Mouse (Mus musculus): ENCODE results near the gene Tbc1d22a.
"Not testable (repeated sequence)": the region's sequence is repeated elsewhere in the genome, so short reads cannot be mapped to it uniquely, and the experiment has no call there.

The Tbc1d22a gene

DNA sequence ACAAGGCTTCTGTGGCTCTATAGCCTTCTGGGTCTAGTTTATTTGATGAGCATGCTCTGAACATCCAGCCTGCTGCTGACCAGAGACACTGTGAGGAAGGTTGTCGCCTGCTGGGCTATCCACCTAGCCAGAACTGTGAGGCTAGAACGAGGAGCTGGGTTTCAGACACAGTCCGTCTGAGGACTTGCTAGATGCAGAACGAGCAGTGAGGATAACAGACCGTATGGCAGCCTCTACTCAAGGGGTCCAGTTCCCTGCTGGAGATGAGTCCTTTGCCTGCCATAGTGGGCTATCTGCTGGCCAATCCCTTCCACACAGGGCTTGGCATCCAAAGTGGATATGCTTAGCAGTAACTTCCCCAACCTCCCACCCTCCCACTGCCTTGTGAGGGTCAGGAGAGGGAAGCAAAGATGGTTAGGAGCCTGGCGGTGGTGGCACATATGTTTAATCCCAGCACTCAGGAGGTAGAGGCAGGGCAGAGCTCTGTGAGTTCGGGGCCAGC is 10.9 kb upstream of the Tbc1d22a start:
- in situ Hi-C loops (cut with MboI): loop anchor here (5.0 kb wide), 1 partner anchor 66 kb away; no protein-coding TSS in a partner anchor

- in situ Hi-C loops (cut with MboI): loop anchor here (5.0 kb wide), 1 partner anchor 67 kb away; no protein-coding TSS in a partner anchor
Observed at GRCm38 (mm10) chr15:86203942-86204561, 10.2 kb upstream of the Tbc1d22a start.

GRCm38 (mm10) chr15:86205300-86205699 is 9.0 kb upstream of the Tbc1d22a start:
- in situ Hi-C loops (cut with MboI): no loop called here

- in situ Hi-C loops (cut with MboI): no loop called here
Observed at GRCm38 (mm10) chr15:86206385-86206784, 7.9 kb upstream of the Tbc1d22a start.

GRCm38 (mm10) chr15:86212193-86212592 is 2.1 kb upstream of the Tbc1d22a start:
- in situ Hi-C loops (cut with MboI): not testable (repeated sequence)

GRCm38 (mm10) chr15:86214549-86215201 is 416 bp downstream of the Tbc1d22a start:
- in situ Hi-C loops (cut with MboI): no loop called here

DNA sequence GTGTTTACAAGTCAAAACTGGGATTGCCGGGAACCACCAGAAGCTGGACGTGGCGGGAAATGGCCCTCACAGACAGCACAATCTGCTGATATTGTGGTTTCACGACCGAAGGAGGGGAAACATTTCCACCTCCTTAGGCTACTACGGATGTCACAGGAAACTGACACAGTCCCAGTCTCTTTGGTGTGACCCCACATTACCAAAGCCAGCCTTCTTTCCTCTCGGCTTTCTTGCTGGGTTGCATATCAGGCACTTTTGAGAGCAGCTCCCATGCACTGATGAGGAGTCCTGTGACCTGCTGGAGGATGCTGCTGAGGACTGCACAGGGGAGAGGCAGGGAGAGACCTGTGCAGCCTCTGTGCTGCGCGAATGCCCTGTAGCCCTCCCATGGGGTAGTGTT is 2.4 kb downstream of the Tbc1d22a start:
- in situ Hi-C loops (cut with MboI): not testable (repeated sequence)

DNA sequence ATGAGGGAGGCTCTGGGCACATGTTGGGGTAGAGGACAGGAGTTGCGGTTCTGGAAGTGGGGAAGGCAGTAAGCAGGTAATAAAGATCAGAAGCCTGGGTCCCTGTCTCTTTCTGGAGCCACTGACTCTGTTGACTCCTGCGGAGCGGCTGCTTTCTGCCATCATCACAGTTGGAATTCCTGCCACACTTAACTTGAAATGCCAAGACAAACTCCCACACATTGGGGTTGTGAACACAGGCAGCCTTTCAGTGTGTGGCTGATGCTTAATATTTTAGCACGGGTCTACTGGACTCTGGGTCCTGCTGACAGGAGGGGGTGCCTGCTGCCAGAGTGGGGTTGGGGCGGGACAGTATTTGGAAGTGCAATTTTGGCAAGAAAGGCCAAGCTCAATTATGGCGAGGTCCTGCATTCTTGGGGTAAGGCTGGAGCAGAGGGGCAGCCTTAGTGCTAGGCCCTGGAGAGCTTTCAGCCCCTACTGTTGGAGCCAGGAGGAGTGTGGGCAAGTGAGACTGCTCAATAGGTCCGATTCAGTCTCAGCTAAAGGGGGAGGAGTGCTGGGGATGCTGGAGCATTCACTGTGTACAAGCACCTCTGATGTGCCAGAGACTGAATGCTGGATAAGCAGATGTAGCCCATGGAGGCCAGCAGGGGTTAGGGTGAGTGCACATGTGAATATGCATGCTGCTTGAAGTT is 5.4 kb downstream of the Tbc1d22a start:
- in situ Hi-C loops (cut with MboI): no loop called here

GRCm38 (mm10) chr15:86220229-86220630 is 6.0 kb downstream of the Tbc1d22a start:
- in situ Hi-C loops (cut with MboI): no loop called here

DNA sequence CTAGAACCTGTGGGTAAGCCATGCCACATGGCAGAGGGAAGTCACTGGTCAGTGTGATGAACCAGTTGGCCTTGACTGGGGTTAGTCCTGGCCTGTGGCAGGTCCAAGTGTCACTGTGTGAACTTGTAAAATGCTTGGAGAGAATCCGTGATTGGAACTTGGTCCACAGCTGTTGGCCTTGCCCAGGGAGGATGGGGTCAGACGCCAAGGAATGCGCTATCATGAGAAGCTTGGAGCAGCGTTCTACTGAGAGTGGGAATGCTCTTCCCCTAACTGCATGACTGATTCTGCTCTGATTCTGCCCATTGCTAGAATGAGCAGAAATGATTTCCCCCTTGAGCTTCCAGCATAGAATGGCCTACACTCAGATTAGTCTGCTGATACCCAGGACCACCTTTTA is 6.5 kb downstream of the Tbc1d22a start:
- in situ Hi-C loops (cut with MboI): no loop called here

DNA sequence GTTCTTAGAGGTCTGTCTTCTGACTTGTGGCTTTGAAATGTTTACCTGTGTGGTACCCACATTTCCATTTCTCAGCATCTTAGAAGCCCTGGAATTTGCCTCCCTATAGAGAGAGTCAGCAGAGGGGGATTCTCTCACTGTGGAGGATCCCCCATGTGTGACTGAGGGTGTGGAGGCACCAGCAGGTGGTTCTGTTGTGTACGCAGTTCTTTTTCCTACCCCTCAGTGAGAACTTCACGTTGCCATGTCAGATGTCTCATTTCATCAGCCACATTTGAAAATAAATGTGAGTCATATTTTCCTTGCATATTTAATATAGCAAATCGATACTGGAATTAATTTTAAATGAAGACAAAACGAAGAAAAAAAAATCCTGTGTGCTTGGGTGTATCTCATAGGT is 7.1 kb downstream of the Tbc1d22a start:
- in situ Hi-C loops (cut with MboI): no loop called here

DNA sequence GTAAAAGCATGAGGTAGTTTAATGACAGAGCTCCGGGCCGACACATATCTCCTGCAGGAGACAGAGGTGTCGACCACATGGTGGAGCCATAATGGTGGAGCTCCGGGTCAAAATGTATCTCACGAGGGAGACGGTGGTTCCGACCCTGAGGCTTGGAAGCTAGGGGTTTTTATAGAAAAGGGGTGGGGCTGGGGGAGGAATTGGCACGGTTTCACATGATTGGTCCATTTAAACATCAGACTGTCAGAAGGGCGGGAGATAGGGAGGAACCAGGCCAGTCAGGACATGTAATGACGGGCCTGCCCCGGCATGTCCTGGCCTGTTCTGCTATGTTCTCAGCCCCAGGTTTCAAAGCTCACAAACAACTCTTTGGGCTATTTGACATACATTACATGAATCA is 7.6 kb downstream of the Tbc1d22a start:
- in situ Hi-C loops (cut with MboI): not testable (repeated sequence)

GRCm38 (mm10) chr15:86224972-86225551 is 10.8 kb downstream of the Tbc1d22a start:
- in situ Hi-C loops (cut with MboI): no loop called here

- in situ Hi-C loops (cut with MboI): no loop called here
Observed at GRCm38 (mm10) chr15:86226221-86226620, 12.0 kb downstream of the Tbc1d22a start.

DNA sequence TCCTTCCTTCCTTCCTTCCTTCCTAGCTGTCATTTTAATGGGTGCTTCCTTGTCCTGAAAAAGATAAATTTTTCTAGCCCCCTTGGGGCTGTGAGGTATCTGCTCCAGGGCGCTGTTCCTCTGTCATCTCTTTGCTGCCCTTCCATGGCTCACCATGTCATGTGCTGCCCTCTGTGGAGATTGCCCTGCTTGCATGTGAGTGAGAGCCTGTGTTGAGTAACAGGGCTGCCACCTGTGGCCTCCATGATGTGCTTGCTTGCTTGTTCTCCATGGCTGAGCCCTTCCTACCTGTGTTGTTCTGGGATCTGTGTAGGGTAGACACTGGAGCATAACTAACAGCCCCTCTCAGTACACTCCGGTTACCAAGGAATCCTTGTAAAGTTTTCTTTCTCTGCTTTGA is 12.7 kb downstream of the Tbc1d22a start:
- in situ Hi-C loops (cut with MboI): no loop called here

- in situ Hi-C loops (cut with MboI): no loop called here
Observed at GRCm38 (mm10) chr15:86228186-86228585, 13.9 kb downstream of the Tbc1d22a start.

- in situ Hi-C loops (cut with MboI): no loop called here
Observed at GRCm38 (mm10) chr15:86229088-86229487, 14.8 kb downstream of the Tbc1d22a start.

DNA sequence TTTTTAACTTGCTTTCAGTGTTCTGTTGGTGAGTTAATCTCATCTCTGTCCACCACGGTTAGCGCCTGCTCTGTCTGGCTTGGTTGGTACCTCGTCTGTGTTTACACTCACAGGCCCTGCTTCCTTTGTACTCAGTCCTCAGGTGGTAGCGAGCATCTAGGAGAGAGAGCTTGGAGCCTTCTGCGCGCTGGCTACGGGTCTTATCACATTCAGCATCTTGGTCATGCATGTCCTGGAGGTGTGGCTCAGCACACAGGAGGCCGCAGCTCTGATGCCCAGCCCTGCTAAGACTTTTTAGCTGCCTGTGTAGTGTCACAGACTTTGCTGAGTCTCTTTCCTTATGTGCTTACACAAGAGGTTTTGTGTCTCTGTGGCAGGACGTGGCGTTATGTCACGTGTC is 15.4 kb downstream of the Tbc1d22a start:
- in situ Hi-C loops (cut with MboI): no loop called here

DNA sequence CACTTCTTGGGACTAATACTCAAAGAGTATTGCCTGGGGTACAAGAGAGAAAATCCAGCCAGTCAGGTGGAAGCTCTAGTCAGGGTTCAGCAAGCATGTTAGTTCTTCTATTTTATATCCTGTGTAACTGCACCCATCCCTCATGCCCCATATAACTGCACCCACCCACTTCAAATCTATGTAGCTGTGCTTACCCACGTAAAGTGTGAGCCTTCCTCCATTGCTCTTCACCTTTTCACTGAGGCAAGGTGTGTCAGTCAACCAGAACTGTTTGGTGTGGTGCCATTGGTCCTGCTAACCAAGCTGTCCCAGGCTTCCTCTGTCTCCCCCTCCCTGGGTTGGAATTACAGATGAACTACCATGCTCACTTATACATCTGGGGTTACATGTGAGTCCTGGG is 16.9 kb downstream of the Tbc1d22a start:
- in situ Hi-C loops (cut with MboI): no loop called here

- in situ Hi-C loops (cut with MboI): no loop called here
Observed at GRCm38 (mm10) chr15:86231831-86232512, 17.7 kb downstream of the Tbc1d22a start.

- in situ Hi-C loops (cut with MboI): no loop called here
Observed at GRCm38 (mm10) chr15:86234001-86234400, 19.7 kb downstream of the Tbc1d22a start.

All from mature B cell (primary cell).